Mouse (Mus musculus) adipocyte (in vitro differentiated cells): Measurements from ENCODE around the gene Cdh9.

ENCODE experiments used
- DNase-seq: peaks from one replicate; pipeline ENCODE4 v3.0.0-alpha.2; 2016; ENCODE audit warnings: low spot score

The Cdh9 gene

DNA sequence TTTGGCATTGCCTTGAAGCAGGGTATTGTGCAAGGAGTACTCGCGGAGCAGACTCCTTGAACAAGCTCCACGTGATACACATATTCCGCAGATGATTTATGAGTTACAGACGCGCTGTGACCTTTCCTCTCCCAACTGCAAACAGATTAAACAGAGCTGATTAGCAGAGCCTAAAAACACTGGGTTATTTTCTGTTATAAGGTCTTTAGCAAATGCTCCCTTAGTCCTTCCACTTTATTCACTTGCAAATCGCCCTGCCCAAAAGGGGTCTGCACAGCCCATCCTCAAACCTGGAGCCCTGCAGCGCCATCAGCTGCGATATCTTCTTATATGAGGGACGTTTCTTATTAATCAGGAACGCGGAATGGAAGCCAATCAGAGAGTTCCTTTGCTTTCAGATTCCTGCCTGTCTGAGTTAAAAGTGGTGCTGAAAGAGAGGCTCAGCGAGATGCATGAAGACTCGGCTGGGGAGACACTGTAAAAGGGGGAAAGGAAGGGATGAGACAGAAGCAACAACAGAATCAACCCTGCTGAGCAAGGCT lies at the start of gene Cdh9:
Gene Cdh9, plus strand, starts transcription at position 287 of the 542 bp plus-strand sequence.
- peak; percentile 21 for DNase-seq

DNA sequence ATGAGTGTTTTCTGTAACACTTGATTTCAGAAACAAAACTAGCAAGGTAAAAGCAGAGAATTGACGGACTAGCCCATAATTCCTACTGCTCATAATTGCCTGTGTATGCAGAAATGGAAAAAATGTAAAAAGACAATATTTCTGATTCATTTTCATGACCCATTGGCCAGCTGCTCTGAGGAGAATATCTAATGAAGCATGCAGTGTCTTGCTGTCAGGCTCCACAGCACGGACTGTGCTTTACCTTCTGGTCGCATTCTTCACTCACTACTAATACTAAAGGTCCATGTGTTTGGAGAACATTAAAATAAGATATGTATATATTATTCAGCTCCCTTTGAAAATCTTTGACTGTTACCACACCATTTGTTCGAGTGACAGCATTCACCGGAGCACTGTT lies 49.5 kb upstream of the Cdh9 start:
- DNase-seq, result no peak

DNA sequence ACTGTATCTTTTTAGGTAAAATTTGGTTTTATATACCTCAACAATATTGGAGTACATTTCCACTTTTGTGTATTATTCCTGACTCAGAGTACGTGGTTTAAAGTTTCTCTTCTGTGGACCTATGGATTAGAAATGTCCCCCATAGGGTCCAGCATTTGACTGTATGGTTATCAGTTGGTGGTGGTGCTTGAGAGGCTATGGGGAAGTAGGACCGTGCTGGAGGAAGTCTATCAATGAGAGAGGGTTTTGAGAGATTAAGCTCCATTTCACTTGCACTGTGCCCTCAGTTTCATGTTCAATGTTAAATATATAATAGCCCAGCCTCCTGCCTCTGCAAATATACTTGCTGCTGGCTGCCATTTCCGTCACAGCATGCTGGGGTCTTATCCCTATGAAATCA lies 28.7 kb upstream of the Cdh9 start:
- DNase-seq, result no peak

DNA sequence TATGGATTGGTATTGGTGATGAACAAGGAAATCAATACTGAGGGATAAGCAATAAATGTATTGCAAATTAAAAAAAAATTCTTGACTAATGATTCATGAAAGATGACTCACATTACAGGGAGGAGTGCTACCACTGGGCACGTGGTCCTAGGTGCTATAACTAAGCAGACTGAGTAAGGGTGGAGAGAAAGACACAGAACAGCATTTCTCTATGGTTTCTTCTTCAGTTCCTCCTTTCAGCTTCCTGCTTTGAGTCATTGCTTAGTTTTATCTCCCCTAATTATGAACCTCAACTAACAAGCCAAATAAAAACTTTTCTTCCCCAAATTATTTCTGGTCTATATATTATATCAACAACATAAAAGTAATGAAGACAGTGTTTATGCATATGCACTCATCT lies 26.2 kb upstream of the Cdh9 start:
- no peak for DNase-seq

DNA sequence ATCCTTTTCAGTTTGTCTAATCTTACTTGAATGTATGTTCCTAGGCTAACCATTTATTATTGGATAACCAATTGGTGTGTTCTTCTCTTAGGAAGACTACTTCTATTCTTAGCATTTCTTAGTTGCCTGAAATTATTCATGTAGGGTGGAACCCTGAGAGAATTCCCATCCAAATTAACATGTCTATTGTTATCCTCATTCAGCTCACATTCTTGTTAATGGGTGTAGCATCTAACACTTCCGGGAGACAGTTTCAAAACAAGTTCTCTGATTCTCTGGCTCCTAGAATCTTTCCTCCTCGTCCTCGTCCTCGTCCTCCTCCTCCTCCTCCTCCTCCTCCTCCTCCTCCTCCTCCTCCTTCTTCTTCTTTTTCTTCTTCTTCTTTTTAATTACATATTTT lies 10.5 kb downstream of the Cdh9 start:
- no peak for DNase-seq

DNA sequence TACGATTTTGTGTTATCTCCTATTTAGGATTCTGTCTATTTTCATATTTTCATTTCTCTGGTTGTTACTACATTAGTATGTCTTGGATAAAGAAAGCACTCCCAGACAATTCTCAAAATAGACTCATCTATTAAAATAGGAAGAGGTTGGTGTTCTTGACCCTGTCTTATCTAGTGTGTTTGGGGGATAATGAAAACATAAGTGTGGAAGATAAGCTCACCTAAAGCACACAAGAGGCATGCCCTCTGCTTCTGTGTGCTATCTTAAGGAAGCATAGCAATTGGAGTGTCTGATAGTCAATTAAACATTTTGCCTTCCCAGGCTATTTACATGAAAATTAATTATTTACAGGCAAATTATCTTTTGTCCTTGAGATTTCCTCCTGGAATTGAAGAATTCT lies 18.1 kb downstream of the Cdh9 start:
- no peak for DNase-seq

DNA sequence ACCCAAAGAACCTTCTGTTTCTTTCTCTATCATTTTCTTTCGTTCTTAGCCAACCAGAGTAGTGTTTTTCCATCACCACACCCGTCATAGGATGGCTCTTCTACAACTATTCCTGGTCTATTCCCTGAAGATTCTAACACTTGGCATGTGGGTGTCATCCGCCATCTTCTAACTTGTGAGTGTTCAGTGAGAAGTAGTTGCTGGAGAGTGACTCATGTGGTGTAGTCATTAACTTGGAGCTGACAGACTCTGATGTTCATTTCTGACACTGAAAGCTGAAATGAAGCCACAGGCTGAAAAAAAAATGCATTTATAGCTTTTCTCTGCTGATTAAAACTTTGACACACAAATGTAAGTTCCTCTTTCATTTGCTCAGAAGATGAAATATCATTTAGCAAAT lies 34.7 kb downstream of the Cdh9 start:
- DNase-seq, result no peak

DNA sequence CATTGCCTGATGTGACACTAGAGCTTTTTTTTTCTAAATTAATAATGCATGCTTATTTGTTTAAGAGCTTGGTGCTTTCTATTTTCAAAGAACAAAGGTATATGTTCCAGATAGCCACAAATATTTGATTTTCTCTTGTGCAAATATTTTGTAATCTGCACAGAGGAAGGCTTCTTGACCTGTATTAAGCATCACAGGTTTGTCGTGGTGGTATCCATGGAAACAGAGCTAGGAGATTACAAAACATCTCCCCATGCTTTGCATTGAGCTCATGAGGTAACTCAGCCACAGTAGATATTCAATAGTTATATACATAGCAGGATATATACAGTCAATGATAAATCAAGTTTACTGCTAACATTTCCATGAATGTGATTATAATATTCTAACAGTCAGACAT lies 56.0 kb downstream of the Cdh9 start:
- DNase-seq, result no peak

DNA sequence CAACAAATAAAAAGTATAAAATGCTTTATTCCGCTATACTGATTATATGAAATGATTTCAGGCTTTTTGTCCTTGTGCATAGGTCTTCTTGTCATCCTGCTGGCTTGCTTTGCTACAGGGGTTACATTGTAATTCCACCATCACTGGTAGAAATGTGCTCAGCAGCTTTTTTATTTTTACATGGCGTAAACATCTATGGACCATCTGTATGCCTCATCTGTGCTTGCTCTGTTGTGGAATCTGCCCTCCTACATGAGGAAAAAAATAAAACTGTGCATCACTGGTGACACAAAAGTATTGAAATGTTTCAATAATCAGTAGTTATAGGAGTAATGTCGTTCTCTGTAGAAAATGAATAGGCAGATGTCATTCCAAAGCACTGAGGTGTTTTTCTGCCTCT lies 64.3 kb downstream of the Cdh9 start:
- DNase-seq, result no peak

DNA sequence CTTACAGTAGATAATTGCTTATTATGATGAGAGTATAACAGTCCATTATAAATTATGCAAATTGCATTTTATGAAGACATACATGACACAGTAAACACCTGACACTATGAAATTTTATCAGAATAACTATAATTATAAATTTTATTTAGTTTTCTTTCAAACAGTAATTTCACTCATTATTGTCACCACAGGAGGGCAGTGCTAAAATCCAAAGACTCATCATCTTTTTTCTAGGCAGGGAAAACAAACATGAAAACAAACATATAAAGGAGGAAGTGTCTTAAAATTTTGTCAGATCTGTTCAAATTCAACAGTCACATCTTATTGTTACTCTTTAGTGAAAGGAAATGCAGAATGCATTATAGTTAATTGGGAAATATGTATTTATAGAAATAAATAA lies 72.7 kb downstream of the Cdh9 start:
- DNase-seq, result no peak

DNA sequence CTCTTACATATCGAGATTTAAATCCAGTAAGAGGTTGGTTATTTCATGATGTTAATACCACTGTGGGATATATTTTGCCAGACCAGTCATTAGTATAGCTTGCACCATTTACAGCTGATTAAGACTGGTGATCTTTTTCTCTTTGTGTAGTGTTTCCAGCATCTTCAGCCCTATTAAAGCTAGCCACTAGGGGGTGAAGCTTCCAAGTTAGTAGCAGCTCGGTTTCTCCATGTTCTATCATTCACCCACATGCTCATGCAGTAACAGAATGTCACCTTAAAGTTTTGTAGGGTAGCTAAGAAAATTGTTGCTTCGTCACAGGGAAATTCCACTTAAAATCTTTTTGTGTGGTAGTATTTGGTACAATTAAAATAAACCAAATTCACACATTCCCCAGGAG lies 82.2 kb downstream of the Cdh9 start:
- DNase-seq, result no peak

DNA sequence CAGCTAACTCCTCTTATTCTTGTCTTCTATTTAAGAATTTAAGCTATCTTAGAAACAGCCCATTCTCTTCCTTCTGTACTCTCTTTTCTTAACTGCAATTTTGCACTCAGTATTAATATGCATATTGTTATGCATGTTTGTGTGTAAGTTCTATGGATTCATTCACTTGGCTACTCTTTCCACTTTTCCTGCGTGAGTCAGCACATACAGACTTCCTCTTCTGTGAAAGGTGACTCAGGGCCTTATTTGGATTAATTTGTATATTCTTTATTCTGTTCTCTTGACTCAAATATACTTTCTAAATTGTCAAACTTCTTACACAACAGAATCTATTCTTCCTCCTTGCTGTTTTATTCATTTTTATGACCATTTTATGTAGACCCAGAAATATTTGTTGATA lies 85.5 kb downstream of the Cdh9 start:
- DNase-seq, result no peak

DNA sequence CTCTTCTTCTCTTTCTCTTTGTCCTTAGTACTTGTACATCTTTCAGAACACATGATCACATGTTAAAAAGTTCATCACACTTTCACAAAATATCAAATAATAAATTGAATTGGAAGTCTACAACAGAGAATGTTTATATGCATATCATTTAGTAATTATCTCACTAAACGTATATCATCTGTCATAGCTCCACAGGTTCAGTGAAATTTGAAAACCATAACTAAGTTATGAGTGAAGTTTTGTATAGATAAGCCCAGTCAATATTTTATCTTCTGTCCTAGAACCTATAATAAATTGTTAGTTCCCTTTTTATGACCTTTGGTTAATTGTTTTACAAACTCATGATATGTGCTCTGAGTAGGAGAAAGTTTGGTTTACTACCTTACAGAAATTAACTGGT lies 106.2 kb downstream of the Cdh9 start:
- DNase-seq, result no peak

DNA sequence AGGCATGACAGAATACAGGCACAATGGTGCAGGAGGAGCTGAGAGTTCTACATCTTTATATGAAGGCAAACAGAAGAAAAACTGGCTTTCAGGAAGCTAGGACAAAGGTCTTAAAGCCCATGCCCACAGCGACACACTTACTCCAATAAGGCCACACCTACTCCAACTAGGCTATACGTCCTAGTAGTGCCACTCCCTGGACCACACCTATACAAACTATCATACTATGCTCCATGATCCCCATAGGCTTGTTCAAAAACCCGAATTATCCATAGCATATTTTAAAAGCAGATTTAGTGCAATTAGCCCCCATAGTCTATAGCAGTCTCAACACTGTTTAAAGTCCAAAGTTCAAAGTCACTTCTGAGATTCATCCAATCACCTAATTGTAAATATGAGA lies 154.0 kb downstream of the Cdh9 start:
- DNase-seq, result no peak

DNA sequence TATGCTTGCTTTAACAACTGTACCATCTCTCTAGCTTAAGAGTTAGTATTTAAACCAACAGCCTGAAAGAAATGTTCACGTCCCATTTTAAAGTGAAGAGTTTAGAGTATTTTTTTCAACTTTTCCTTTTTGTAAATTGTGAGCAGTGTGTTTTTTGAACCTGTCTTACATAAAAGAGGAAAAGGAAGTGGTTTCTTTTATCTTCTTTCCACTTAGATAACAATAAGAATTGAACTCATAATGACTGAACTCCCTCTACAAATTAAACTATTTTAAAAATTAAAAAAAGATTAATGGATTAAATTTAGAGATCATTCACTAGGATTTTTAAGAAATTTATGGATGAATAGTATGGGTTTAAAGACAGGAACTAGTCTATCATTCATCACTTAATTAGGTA lies 168.1 kb downstream of the Cdh9 start:
- DNase-seq, result no peak
